Mouse (Mus musculus): Measurements from ENCODE around the gene Hipk1. TPM values are rescaled to one million over a fixed set of nuclear protein-coding genes. Genes with fewer than 3 reads are reported as not detected.

Gene Hipk1
- polyA plus RNA-seq (2015; fragmentation: Nextera tagmentation; extraction: Ambion mirVana) = 7.8 and 9.3 TPM in 2 replicates

DNA sequence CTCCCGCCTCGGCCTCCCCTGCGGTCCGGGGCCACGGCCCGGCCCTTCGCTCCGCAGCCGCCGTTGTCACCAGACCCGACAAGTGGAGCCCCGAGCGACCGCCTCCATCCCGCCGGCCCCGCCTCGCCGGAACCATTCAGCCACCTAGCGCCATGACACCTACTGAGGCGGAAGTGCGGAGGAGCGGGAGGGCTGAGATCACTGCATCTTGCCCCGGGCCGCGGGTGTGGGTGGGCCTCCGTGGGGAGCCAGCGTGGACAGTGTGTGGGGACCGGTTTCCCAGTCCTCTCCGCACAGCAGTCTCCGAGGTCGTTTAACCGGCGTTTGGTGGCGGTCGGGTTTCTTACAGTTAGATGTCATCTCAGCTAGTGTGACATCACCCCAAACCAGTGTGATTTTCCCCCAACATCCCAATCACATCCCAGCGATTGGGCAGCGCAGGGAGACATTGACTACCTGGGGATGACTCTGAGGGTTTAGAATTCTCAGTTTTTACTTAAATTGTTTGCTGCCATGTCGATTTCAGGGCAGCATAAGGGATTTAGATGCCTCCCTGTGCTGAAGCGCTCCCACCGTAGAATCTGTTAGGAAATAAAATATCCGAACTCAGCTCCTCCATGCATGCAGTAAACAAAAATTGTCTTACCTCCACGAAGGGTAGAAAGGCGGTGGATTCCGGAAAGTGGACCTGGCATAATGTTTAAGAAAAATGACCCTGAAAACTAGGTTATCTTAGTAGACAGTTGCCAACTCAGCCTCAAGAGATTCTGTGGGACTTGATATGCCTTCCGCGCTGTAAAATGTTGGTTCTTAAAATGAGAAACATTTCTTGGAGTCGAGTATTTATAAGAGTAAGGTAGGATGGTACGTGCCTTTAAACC, at the start of gene Hipk1:
Hipk1 (minus strand) TSS at position 334 of the 881 bp plus-strand sequence.

DNA sequence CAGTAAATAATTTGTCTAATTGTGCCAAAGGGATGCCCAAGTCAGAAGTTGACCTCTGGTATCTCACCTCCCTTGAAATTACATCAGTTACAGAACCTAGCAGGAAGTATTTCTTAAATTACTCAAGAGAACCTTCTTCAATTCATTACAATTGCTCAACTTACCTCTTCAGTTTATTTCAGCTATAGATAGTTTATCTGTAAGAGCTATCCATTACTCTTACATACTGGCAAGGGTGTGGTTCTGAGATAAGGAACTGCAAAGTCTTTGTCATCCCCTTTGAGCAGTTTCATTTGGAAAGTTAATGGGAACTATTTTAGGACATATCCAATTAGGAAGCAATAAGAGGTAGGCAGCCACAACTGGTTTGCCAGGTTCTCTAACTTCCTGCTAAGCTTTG, 41.1 kb upstream of the Hipk1 start, which contains the start of gene Bcl2l15:
Bcl2l15 (plus strand) TSS at position 176 of the 400 bp plus-strand sequence.

DNA sequence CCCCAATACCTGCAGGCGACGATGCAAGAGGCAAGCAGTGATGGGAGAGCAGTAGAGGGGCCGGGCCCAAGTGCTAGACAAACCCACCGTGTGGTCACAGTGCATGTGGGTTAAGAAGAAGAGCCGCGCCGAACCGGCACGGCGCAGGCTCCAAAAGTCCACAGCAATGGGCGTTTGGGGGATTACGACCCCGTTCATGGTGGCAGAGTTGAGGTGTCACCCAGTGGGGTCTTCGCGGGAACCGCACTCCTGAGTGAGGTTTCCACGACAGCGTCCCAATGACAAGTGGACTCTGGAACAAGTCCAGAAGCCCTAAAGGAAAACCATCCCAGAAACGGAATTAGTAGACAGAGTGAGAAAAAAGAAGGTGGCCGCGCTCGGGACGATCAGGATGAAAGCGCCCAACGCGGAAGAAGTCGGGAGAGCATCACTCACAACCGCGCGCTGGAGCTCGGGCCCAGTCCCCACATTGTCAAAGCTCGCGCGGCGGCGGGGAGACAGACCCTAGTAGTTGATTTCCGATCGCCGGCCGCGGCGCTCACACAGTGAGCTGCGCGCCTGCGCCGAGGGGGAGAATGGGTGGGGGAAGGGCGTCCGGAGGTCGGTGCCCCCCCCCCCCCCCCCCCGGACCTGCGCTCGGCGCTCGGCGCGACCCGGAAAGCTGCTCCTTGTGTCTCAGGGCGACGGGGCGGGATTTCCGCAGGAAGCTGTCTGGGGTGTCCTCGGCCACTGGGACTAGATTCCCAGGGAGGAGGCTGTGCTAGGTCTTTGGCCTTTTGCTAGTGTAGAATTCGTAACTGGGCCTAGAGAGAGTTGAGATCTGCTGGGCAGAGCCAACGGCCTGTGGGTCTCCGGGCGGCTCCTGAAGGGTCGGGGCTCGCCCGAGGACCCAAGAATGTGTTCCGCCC, 17.8 kb upstream of the Hipk1 start, which contains the start of the genes Dclre1b, Ap4b1 and Gm43064:
Dclre1b (minus strand) TSS at position 554 of the 908 bp plus-strand sequence.
Ap4b1 (plus strand) TSS at position 630 of the 908 bp plus-strand sequence.
Gm43064 (plus strand) TSS at position 683 of the 908 bp plus-strand sequence.

DNA sequence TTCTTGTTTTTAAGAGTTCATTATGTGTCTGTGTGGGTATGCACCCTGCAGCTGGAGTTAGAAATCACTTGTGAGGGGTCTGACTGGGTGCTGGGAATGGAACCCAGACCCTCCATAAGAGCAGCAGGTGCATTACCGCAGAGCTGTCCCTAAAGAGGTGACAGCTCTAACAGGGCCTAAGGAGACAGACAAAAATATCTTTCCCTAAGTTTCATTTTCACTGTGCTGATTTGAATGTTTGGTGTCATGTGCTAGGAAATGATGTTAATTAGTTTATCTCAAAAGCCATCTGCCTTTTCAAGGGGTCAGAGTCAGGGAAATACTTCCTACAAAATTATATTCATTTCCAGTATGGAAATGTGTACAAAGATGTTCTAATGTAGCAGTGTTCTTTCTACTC, 52.0 kb downstream of the Hipk1 start, which contains the start of gene Gm10964:
Gm10964 (plus strand) TSS at position 38 of the 400 bp plus-strand sequence.

DNA sequence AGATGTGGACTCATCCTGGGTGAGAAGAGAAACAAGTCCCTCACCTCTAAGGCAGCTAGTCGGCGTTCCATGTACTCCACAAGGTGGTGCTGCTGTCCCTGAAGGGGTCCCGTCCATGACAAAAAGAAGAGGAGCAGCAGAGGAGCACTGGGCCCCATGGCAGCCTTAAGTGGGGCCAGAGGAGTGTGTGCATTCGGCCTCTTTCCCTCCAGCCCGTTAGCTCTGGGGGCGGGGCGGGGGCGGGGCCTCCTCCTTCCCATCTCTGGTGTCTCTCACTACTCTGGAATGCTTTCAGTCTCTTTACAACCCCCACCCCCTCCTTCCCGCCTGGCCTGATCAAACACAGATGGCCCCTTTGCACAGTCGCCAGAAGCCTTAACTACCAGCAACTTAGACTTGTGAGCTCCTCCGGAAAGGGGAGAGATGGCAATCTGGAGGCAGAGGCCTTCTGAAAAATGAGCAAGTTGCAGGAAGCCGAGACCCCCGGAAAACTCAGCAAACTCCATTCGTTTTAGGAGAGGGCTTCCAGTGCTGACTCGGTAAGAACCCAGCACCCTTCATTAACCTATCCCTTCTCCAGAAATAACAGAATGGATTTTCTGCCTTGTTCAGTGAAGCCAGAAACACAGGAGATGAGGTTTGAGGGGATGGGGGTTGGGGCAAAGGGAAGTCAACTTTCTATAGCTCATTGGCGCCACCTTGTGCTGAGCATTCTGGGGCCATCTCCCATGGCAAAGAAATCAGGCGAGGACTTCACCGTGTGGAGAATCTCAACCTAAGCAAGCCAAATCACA, 53.4 kb downstream of the Hipk1 start, which contains the start of gene Olfml3:
Olfml3 (minus strand) TSS at position 224 of the 794 bp plus-strand sequence.

Other genes with a start within 250 kb of the Hipk1 start
- gene Syt6, start 216.3 kb downstream of the Hipk1 start, polyA plus RNA-seq (2015; fragmentation: Nextera tagmentation; extraction: Ambion mirVana) = 10.3 and 10.7 TPM in 2 replicates
- 0.18 and 0.22 TPM in 2 replicates for gene Atg4a-ps, start 145.5 kb downstream of the Hipk1 start, polyA plus RNA-seq (2015; fragmentation: Nextera tagmentation; extraction: Ambion mirVana)
- 18.2 and 20.7 TPM in 2 replicates for gene Olfml3, start 53.6 kb downstream of the Hipk1 start, polyA plus RNA-seq (2015; fragmentation: Nextera tagmentation; extraction: Ambion mirVana)
- gene Gm10964, start 52.2 kb downstream of the Hipk1 start, polyA plus RNA-seq (2015; fragmentation: Nextera tagmentation; extraction: Ambion mirVana) = not detected in 2 replicates
- gene Dclre1b, start 17.9 kb upstream of the Hipk1 start, polyA plus RNA-seq (2015; fragmentation: Nextera tagmentation; extraction: Ambion mirVana) = 19.0 and 21.3 TPM in 2 replicates
- 16.9 and 17.9 TPM in 2 replicates for gene Ap4b1, start 18.0 kb upstream of the Hipk1 start, polyA plus RNA-seq (2015; fragmentation: Nextera tagmentation; extraction: Ambion mirVana)
- gene Gm43064, start 18.0 kb upstream of the Hipk1 start, polyA plus RNA-seq (2015; fragmentation: Nextera tagmentation; extraction: Ambion mirVana) = 0.08 and 0.11 TPM in 2 replicates
- gene Bcl2l15, start 41.0 kb upstream of the Hipk1 start, polyA plus RNA-seq (2015; fragmentation: Nextera tagmentation; extraction: Ambion mirVana) = 0.15 and 0.37 TPM in 2 replicates
- gene Ptpn22, start 68.2 kb upstream of the Hipk1 start, polyA plus RNA-seq (2015; fragmentation: Nextera tagmentation; extraction: Ambion mirVana) = 0.51 and 0.57 TPM in 2 replicates
- 15.4 and 15.7 TPM in 2 replicates for gene Rsbn1, start 122.6 kb upstream of the Hipk1 start, polyA plus RNA-seq (2015; fragmentation: Nextera tagmentation; extraction: Ambion mirVana)
- gene Phtf1, start 176.5 kb upstream of the Hipk1 start, polyA plus RNA-seq (2015; fragmentation: Nextera tagmentation; extraction: Ambion mirVana) = 21.3 and 23.5 TPM in 2 replicates

All from neural tube, postnatal 0 days (tissue).